Mouse (Mus musculus): ENCODE measurements around the gene Gatd1.

DNA sequence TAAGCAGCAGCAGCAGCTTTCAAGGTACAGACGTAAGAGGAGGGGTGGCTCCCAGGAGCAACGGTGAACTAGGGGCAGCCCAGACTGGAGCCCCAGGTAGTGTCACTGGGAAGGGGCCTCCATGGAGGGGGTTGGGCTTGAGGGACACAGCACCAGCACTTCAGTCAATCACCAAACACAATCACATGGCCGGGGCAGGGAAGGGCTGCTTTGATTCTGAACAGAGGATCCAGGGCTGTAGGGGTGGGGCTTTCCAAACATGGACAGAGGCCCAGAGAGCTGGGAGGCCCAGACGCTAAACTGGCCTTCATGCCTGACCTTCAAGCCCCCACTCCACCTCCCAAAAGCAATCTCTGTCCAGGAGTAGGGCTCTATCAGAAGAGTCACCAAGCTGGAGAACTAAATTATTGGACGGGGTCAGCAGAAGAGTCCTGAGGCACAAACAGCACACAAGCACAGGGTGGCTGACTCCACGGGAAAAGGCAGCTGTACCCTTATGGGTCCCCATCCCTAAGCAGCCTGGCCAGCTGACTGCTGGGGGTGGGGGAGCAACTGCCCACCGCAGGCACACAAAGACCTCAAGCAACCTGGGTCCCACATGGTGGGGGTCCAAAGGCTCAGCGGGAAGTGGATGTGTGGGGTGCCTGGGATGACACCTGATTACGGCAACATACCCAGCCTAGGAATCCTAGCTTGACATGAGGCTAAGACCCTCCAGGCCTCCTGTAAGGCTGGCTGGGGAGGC is 16.1 kb upstream of the Gatd1 start:
- TF ChIP-seq POLR2A (IDR thresholded peaks at IDR 0.05; ENCODE audit: insufficient read depth, low read depth, low read length) = no peak
- no peak for TF ChIP-seq CTCF (IDR thresholded peaks at IDR 0.05; ENCODE audit: insufficient read depth, low read depth, low read length)

Data from olfactory bulb, adult 2 months (tissue).